8 mouse cellular contexts compared by ENCODE assay signal in the genomic region with DNA sequence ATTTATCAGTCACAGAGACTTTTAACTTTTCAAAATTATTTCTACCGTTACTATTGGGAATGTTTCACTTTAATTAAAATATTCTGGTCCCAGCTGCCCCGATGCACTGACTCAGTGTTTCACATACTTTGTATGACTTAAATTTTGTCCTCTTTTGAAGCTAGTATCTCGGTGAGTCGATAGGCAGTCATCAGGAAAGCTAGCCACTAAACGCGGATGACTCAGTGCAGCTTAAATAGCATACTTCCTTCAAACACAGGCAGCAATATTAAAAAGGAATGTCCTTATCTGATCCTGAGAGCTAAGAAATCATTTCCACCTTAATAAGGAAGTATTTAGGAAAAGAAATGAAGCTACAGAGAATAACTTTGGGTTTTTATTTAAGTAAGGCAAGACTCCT.
DNase-seq lines count a peak whose midpoint lies in the region; ATAC-seq and TF ChIP-seq lines count a peak whose summit lies in the region.
"Not testable (repeated sequence)": the region's sequence is repeated elsewhere in the genome, so short reads cannot be mapped to it uniquely, and the experiment has no call there.

No protein-coding gene starts in this region.

- H3K27ac ChIP-seq in bone marrow macrophage, adult 2 months (ENCODE audit: insufficient read depth, low read depth, low read length): peak overlapping the region; percentile 65
- H3K27ac ChIP-seq in embryonic fibroblast, embryonic 13.5 days (ENCODE audit: insufficient read depth, low read length): peak overlapping the region; percentile 96
- H3K27ac ChIP-seq in intestine, embryonic 15.5 days; kidney, embryonic 16.5 days (ENCODE audit: low read length): not testable (repeated sequence)

- H3K4me1 ChIP-seq in bone marrow macrophage, adult 2 months (ENCODE audit: control insufficient read depth, insufficient read depth, low read length); embryonic fibroblast, embryonic 13.5 days (ENCODE audit: control insufficient read depth, insufficient read depth, low read length); intestine, embryonic 15.5 days (replicated peaks); kidney, embryonic 16.5 days (ENCODE audit: insufficient read depth, low read length): not testable (repeated sequence)

- not testable (repeated sequence) for DNase-seq in Patski (ENCODE audit: low read depth, low spot score)

- H3K79me2 ChIP-seq in C2C12 (ENCODE audit: control insufficient read depth, insufficient read depth); myocyte (ENCODE audit: control insufficient read depth, insufficient read depth): not testable (repeated sequence)

- not testable (repeated sequence) for TF ChIP-seq POLR2A in bone marrow macrophage, adult 2 months (IDR thresholded peaks at IDR 0.05; ENCODE audit: borderline replicate concordance, low read depth, low read length); embryonic fibroblast, embryonic 13.5 days (IDR thresholded peaks at IDR 0.05; ENCODE audit: low read depth, low read length); myocyte (IDR thresholded peaks at IDR 0.05; ENCODE audit: insufficient read length, low read depth)

- not testable (repeated sequence) for H3K4me2 ChIP-seq in intestine, embryonic 15.5 days (replicated peaks)
- 0 out of 2 replicates have a peak overlapping the region, but pooled peaks have one; percentile 23 for H3K4me2 ChIP-seq in kidney, embryonic 16.5 days (replicated peaks; ENCODE audit: low read depth, low read length)
- H3K4me2 ChIP-seq in myocyte (ENCODE audit: low read depth): peak overlapping the region; percentile 84

- H3K4me3 ChIP-seq in C2C12 (ENCODE audit: insufficient read depth, poor library complexity, severe bottlenecking): peak overlapping the region; percentile 26
- peak overlapping the region; percentile 19; the same call in 1 of the 2 replicates for H3K4me3 ChIP-seq in bone marrow macrophage, adult 2 months (ENCODE audit: insufficient read depth, low read length)
- H3K4me3 ChIP-seq in embryonic fibroblast, embryonic 13.5 days (ENCODE audit: insufficient read depth, low read length); intestine, embryonic 15.5 days (replicated peaks); kidney, embryonic 16.5 days (ENCODE audit: low read length): not testable (repeated sequence)
- peak overlapping the region; percentile 1 for H3K4me3 ChIP-seq in myocyte

- not testable (repeated sequence) for H3K36me3 ChIP-seq in C2C12 (ENCODE audit: control insufficient read depth, insufficient read depth); intestine, embryonic 15.5 days; kidney, embryonic 16.5 days (ENCODE audit: insufficient read depth, low read length); myocyte (ENCODE audit: control insufficient read depth, insufficient read depth)

- CTCF ChIA-PET in Patski (lab: Charles Lee): interaction anchor here (1.3 kb wide), 1 partner anchor 21 kb away, joined by 3 read pairs; no protein-coding TSS in a partner anchor

- H3K27me3 ChIP-seq in C2C12 (ENCODE audit: control insufficient read depth, insufficient read depth, insufficient read length); Patski; intestine, embryonic 15.5 days (replicated peaks); kidney, embryonic 16.5 days (ENCODE audit: insufficient read depth, low read length); myocyte (ENCODE audit: control insufficient read depth, insufficient read depth, insufficient read length): not testable (repeated sequence)

- peak; percentile 91 for ATAC-seq in Patski
- peak; percentile 85 for ATAC-seq in frontal cortex, adult (ENCODE audit: low TSS enrichment)
- peak; percentile 36; the same call in 1 of the 2 replicates for ATAC-seq in intestine, embryonic 15.5 days
- not testable (repeated sequence) for ATAC-seq in kidney, embryonic 16.5 days (ENCODE audit: low FRiP score, low TSS enrichment)

- H3K9me3 ChIP-seq in intestine, embryonic 15.5 days; kidney, embryonic 16.5 days (ENCODE audit: low read length): not testable (repeated sequence)

- H3K9ac ChIP-seq in intestine, embryonic 15.5 days; kidney, embryonic 16.5 days (replicated peaks; ENCODE audit: low read length): not testable (repeated sequence)

- in situ Hi-C loops in Patski (cut with MboI; ENCODE audit: low pct_unique_long_range_greater_than_20kb): not testable (repeated sequence)

- H3ac ChIP-seq in C2C12 (ENCODE audit: control insufficient read depth, insufficient read length, low read depth): peak overlapping the region; percentile 69
- not testable (repeated sequence) for H3ac ChIP-seq in myocyte (ENCODE audit: control insufficient read depth, insufficient read length)

- not testable (repeated sequence) for H3K79me3 ChIP-seq in C2C12 (ENCODE audit: low read depth)

- 64% methylated on average over 4 of the region's 6 CpGs for WGBS in intestine, embryonic 15.5 days
- WGBS in kidney, embryonic 16.5 days: 83% methylated on average over 2 of the region's 6 CpGs

- not testable (repeated sequence) for TF ChIP-seq CTCF in C2C12 (IDR thresholded peaks at IDR 0.05; ENCODE audit: control insufficient read depth, insufficient read depth, insufficient read length); Patski (IDR thresholded peaks at IDR 0.05); bone marrow macrophage, adult 2 months (IDR thresholded peaks at IDR 0.05; ENCODE audit: low read depth, low read length); embryonic fibroblast, embryonic 13.5 days (IDR thresholded peaks at IDR 0.05; ENCODE audit: borderline replicate concordance, insufficient read depth, low read length)

- POLR2A ChIA-PET in Patski (lab: Charles Lee): not testable (repeated sequence)
